Mouse (Mus musculus) neural tube, embryonic 14.5 days (tissue): ENCODE measurements around the gene Exosc10. TPM values are rescaled to one million over a fixed set of nuclear protein-coding genes. Genes with fewer than 3 reads are reported as not detected.

Experiments used
- ATAC-seq: fragments of 200-750 bp; cut with Nextera tagmentation; 2 replicates; pipeline ENCODE4 v1.8.0; 2017; ENCODE audit warnings: low read depth, mild to moderate bottlenecking, moderate TSS enrichment, moderate library complexity
- H3K27ac ChIP-seq: fragments of 300-500 bp; sonication (generic); 2 replicates; pipeline ENCODE4 v1.5.1; 2014; ENCODE audit warnings: low read depth, mild to moderate bottlenecking, control low read depth, low read length, moderate library complexity, mixed read lengths
- H3K27me3 ChIP-seq: fragments of 300-500 bp; sonication (generic); 2 replicates; pipeline ENCODE4 v1.6.1; 2014; ENCODE audit warnings: low read length; ENCODE audit not compliant: control insufficient read depth, insufficient read depth
- H3K36me3 ChIP-seq: fragments of 300-500 bp; sonication (generic); 2 replicates; pipeline ENCODE4 v1.6.1; 2014; ENCODE audit warnings: low read length, mixed read lengths; ENCODE audit not compliant: control insufficient read depth, insufficient read depth
- H3K4me1 ChIP-seq: fragments of 300-500 bp; sonication (generic); 2 replicates; pipeline ENCODE4 v1.6.1; 2014; ENCODE audit warnings: low read length; ENCODE audit not compliant: control insufficient read depth, insufficient read depth
- H3K4me2 ChIP-seq: fragments of 300-500 bp; sonication (generic); 2 replicates; pipeline ENCODE4 v1.6.1; 2014; ENCODE audit warnings: mild to moderate bottlenecking, low read depth, low read length, control low read depth
- H3K4me3 ChIP-seq: fragments of 300-500 bp; sonication (generic); 2 replicates; pipeline ENCODE4 v1.5.1; 2014; ENCODE audit warnings: low read depth, low read length, control low read depth, mixed read lengths
- H3K9ac ChIP-seq: fragments of 300-500 bp; sonication (generic); replicated peaks from 2 replicates; pipeline ENCODE4 v1.6.1; 2014; ENCODE audit warnings: low read depth, mild to moderate bottlenecking, control low read depth, low read length, mixed read lengths
- H3K9me3 ChIP-seq: fragments of 300-500 bp; sonication (generic); 2 replicates; pipeline ENCODE4 v1.6.1; 2016; ENCODE audit warnings: low read length; ENCODE audit not compliant: control insufficient read depth
- WGBS: fragments of 180-500 bp; shearing (Covaris S2); extraction: QIAGEN DNeasy Blood & Tissue Kit; methylation state at CpG from one replicate; pipeline ENCODE4 v1.1.7; 2014; 5-methylcytosine and 5-hydroxymethylcytosine counted together
- polyA plus RNA-seq: library from polyadenylated mRNA; unstranded; fragments of >200 nt; fragmentation: Nextera tagmentation; extraction: Ambion mirVana; gene quantifications from 2 replicates; pipeline ENCODE4 v1.2.1, GENCODE M21; 2014

The Exosc10 gene
- polyA plus RNA-seq, 1 experiment from 2014 or later = 89.1 TPM

DNA sequence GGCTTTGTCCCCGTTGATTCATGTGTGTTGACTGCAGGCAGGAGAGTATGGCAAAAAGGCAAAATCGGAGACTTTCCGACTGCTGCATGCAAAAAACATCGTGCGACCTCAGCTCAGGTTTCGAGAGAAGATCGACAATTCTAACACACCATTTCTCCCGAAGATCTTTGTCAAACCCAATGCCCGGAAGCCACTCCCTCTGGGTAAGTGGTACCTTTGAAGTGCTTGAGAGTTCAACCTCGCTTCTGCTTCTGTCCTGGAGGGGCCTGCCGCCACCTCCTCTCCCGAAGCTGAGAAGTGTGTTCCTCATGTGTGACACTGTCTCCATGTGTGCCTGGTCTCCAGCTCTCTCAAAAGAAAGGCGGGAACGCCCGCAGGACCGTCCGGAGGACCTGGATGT is 4.4 kb downstream of the Exosc10 start:
- Histone ChIP-seq H3K36me3 (peaks cover 69% of the 10 kb centered on the region), H3K4me3 (no peak overlapping the region), H3K9me3 (no peaks in the 10 kb centered on the region), H3K9ac (no peak overlapping the region), H3K27me3 (no peaks in the 10 kb centered on the region), H3K4me1 (no peaks in the 10 kb centered on the region), H3K4me2 (no peak overlapping the region), H3K27ac (no peak overlapping the region)
- ATAC-seq = no peak
- 95% methylated on average over 17 of the region's 17 CpGs for WGBS

DNA sequence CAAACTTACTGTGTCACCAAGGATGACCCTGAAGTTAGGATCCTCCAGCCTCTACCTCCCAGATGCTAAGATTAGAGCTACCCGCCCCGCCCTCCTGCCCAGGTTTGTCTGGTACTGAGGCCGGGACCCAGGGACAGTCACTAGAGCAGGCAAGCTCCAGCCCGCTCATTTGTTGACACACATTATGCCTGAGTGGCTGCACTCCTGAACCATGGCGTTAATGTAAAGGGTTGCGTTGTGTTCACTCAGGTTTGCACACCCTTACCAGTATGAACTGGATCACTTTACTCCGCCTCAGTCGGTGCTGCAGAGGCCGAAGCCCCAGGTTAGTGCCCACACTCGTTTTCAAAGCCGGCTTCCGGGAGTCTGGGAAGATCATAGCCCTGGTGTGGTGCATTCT is 5.4 kb downstream of the Exosc10 start:
- Histone ChIP-seq H3K27ac (no peak overlapping the region), H3K36me3 (peaks cover 78% of the 10 kb centered on the region), H3K9ac (no peak overlapping the region), H3K9me3 (no peaks in the 10 kb centered on the region), H3K4me1 (no peaks in the 10 kb centered on the region), H3K4me2 (no peak overlapping the region), H3K4me3 (no peak overlapping the region), H3K27me3 (no peaks in the 10 kb centered on the region)
- no peak for ATAC-seq
- 98% methylated on average over 12 of the region's 12 CpGs for WGBS

DNA sequence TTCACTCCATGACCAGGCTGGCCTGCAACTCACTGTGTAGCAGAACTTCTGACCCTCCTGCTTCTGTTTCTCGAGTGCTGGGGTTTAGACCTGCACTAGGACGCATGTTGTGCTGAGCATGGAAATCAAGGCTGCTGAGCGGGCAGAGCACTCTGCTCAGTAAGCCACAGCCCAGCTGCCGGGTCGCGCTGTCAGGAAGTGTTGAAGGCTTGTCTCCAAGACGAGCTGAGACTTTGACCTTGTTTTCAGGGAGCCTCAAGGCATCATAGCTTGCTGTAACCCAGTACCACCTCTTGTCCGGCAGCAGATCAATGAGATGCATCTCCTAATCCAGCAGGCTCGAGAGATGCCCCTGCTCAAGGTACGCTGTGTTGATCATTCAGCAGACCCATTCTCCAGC is 11.9 kb downstream of the Exosc10 start:
- Histone ChIP-seq H3K4me2 (no peak overlapping the region), H3K36me3 (peaks cover 87% of the 10 kb centered on the region), H3K4me3 (no peak overlapping the region), H3K4me1 (no peaks in the 10 kb centered on the region), H3K27me3 (no peaks in the 10 kb centered on the region), H3K27ac (no peak overlapping the region), H3K9ac (no peak overlapping the region), H3K9me3 (no peaks in the 10 kb centered on the region)
- no peak for ATAC-seq
- 92% methylated on average over 10 of the region's 10 CpGs for WGBS

DNA sequence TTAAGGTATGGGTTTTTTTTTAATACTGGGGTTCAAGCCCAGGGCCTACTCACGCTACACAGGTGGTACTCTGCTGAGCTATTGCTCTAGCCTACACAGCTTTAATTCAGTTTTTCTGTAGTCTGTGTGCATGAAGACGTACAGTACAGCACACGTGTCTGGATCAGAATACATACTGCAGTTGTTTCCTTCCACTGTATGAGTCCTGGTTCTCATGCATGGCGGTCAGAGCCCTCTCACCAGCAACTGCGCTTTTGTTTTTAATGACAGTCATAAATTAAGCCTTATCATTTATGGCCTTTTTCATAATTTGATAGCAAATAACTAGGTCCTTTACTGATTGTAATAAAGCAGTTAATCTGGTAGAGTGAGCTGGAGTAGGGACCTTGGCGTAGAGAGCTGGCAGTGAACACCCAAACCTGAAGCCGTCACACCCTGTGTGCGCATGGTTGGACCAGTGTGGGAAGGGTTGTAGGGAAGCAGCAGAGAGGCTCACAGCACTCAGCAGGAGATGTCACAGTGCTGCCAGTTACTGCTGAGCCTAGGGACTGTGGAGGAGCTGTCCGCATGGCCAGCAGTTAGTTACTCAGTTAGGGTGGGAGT is 12.6 kb downstream of the Exosc10 start:
- Histone ChIP-seq H3K27me3 (no peaks in the 10 kb centered on the region), H3K4me1 (no peaks in the 10 kb centered on the region), H3K9me3 (no peaks in the 10 kb centered on the region), H3K4me3 (no peak overlapping the region), H3K36me3 (peaks cover 87% of the 10 kb centered on the region), H3K9ac (no peak overlapping the region), H3K27ac (no peak overlapping the region), H3K4me2 (no peak overlapping the region)
- no peak for ATAC-seq
- 94% methylated on average over 9 of the region's 9 CpGs for WGBS

- ATAC-seq = no peak
- Histone ChIP-seq H3K9me3 (no peaks in the 10 kb centered on the region), H3K4me2 (no peak overlapping the region), H3K27ac (no peak overlapping the region), H3K27me3 (no peaks in the 10 kb centered on the region), H3K9ac (no peak overlapping the region), H3K4me1 (no peaks in the 10 kb centered on the region), H3K4me3 (no peak overlapping the region), H3K36me3 (peaks cover 90% of the 10 kb centered on the region)
- WGBS = 92% methylated on average over 7 of the region's 7 CpGs
Measured at GRCm38 (mm10) chr4:148573222-148573621, 15.0 kb downstream of the Exosc10 start.

DNA sequence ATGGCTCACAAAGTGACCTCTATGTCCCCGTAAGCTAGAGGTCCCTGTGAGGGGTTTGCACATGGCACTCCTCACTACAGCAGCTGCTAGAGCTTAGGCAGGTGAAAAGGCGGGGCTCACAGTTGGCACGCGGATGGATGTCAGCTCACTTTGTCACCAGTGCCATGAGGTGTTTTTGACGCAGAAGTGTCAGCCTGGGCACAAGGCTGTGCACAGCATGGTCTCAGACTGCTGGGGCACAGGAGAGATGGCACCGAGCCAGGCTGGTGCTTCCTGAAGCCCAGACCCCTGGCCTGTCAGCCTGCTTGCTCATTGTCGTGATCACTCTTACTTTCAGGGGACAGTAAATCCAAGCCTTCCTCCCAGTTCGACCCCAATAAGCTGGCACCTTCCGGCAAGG is 22.5 kb downstream of the Exosc10 start:
- no peaks in the 10 kb centered on the region for H3K4me1 ChIP-seq
- no peak overlapping the region for H3K4me2 ChIP-seq
- WGBS = 90% methylated on average over 9 of the region's 9 CpGs
- ATAC-seq = no peak
- H3K9me3 ChIP-seq = no peaks in the 10 kb centered on the region
- no peaks in the 10 kb centered on the region for H3K27me3 ChIP-seq
- no peak overlapping the region for H3K9ac ChIP-seq
- peaks cover 57% of the 10 kb centered on the region for H3K36me3 ChIP-seq
- H3K4me3 ChIP-seq = no peak overlapping the region
- no peak overlapping the region for H3K27ac ChIP-seq

- 95% methylated on average over 5 of the region's 5 CpGs for WGBS
Measured at GRCm38 (mm10) chr4:148581422-148581821, 23.2 kb downstream of the Exosc10 start.

GRCm38 (mm10) chr4:148583257-148583656 is 25.0 kb downstream of the Exosc10 start:
- H3K27me3 ChIP-seq = no peaks in the 10 kb centered on the region
- H3K4me2 ChIP-seq = no peak overlapping the region
- no peaks in the 10 kb centered on the region for H3K4me1 ChIP-seq
- H3K4me3 ChIP-seq = no peak overlapping the region
- WGBS = 87% methylated on average over 4 of the region's 4 CpGs
- H3K36me3 ChIP-seq = peaks cover 35% of the 10 kb centered on the region
- H3K9me3 ChIP-seq = no peaks in the 10 kb centered on the region
- H3K9ac ChIP-seq = no peak overlapping the region
- ATAC-seq = no peak
- H3K27ac ChIP-seq = no peak overlapping the region

More at GRCm38 (mm10) chr4:148581422-148581821, 23.2 kb downstream of the Exosc10 start:
- Histone ChIP-seq H3K27ac (no peak overlapping the region), H3K4me2 (no peak overlapping the region), H3K27me3 (no peaks in the 10 kb centered on the region), H3K9me3 (no peaks in the 10 kb centered on the region), H3K4me1 (no peaks in the 10 kb centered on the region), H3K4me3 (no peak overlapping the region), H3K36me3 (peaks cover 50% of the 10 kb centered on the region), H3K9ac (no peak overlapping the region)
- ATAC-seq = no peak

DNA sequence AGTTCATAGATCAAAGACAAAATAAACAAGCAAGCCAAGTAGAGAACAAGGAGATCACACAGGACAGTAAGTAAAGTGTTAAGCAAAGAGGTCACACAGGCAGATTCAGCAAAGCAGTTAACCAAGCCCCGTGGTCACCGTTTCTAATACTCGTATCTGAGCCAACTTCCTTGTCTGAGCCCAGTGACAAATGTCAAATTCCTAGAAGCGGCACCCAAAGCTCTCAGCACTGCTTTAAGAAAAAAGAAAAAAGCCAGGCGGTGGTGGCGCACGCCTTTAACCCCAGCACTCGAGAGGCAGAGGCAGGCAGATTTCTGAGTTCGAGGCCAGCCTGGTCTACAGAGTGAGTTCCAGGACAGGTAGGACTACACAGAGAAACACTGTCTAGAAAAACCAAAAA is 28.4 kb downstream of the Exosc10 start:
- peaks cover 4% of the 10 kb centered on the region; the same call in 1 of the 2 replicates for H3K36me3 ChIP-seq
- 84% methylated on average over 9 of the region's 9 CpGs for WGBS
- H3K4me2 ChIP-seq = no peak overlapping the region
- no peaks in the 10 kb centered on the region for H3K9me3 ChIP-seq
- H3K27me3 ChIP-seq = no peaks in the 10 kb centered on the region
- H3K9ac ChIP-seq = no peak overlapping the region
- no peak overlapping the region for H3K27ac ChIP-seq
- H3K4me3 ChIP-seq = no peak overlapping the region
- ATAC-seq = no peak
- peaks cover 3% of the 10 kb centered on the region; the same call in 1 of the 2 replicates for H3K4me1 ChIP-seq
